Mouse (Mus musculus) urinary bladder, postnatal 36 days (tissue): ENCODE data around the gene Fen1.

ENCODE experiments used
- DNase-seq, 2 experiments: peaks; one replicate each; pipeline ENCODE4 v3.0.0; 2022; ENCODE audit warnings: low spot score in 2 of 2, mixed read lengths in 1 of 2

Gene Fen1

DNA sequence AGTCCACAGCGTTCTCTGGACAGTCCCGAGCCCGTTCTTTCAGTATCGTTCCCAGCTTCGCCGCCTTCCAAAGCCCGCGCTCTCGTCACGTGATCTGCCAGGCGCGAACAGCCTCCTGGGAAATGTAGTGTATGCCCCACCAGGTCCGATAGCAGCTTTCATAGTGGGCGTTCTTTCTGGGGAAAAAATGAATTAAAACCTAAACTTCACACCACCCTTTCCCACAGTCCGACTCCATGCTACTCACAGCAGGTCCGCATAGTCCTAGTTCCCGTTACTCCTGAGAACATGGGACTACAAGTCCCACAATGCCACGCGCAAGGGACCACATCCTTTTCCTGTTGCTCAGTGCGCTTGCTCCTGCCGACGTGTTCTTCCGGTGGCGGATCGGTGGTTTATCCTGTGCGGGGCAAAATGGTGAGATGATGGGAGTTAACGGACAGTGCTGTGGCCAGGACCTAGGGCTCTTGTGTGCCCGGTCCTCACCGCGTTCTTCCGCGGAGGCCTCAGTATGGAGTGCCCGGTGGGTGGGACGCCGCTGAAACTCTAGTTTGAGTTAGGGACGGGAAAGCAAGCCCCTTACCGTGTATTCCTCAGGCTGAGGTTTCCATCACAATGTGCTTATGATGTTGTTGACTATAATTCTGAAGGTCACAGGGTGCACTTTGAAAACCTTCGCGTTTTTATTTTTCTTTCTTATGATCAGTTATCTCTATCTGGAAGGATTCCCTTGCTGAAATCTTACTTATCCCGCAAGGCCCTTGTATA is at the start of gene Fen1, which contains the start of gene Tmem258:
Gene Fen1, minus strand, starts transcription at position 322 of the 768 bp plus-strand sequence.
Gene Tmem258, plus strand, starts transcription at position 167 of the 768 bp plus-strand sequence.
- peak; percentile 89 to 91 for DNase-seq

DNA sequence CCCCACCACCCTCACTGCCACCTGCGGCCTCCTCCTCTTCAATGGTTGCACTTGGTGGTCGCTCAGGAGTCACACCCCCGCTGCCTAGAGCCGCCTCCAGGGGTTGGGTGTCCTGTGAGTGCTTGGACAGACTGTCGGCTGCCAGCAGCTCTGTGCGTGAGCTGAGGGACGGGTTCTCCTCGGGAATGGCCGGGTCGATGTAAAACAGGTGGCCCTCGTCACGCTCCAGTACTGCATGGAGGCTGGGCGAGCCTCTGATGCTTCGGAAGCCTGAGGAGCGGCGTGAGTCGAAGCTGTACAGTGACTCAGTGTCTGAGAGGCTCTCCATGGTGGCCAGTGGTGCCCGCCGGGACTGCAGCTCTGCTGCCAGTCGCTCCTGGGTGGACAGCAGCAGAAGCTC is 44.2 kb upstream of the Fen1 start:
- DNase-seq, result no peak

DNA sequence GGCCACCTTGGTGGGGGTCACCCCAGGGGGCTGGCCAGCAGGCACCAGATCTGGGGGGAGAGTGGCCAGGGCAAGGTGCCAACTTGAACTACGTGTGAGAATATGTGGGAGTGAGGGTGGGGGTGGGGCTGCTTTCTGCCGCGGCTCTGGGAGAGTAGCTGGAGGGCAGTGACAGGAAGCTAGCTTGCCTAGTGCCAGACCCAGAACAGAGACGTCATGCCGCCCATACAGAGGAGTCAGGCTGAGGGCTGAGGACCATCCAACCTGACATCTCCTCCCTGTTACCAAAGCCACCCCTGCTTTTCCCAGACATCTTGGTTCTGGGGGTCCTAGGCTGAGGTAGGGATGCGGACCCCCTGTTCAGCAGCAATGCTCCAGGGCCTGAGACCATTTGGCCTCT is 43.2 kb upstream of the Fen1 start:
- no peak for DNase-seq

DNA sequence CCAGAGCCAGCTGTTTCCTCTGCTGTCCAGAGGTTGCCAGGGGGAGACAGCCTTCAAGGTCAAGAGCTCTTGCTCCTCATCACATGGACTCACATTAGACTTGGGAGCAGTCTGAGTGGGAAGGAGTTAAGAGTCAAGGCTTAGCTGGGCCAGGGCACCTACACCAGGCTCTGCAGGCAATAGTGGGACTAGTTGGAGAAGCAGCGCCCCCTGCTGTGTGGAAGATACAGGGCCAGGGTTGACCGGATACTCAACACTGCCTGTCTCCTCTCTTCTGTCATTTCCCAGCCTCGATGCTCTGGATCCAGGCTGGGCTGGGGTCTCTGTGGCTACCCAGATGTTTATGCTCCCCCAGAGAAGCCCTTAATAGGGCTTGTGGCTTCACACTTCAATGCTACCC is 40.2 kb upstream of the Fen1 start:
- DNase-seq, result no peak

- DNase-seq, result no peak
Measured at GRCm38 (mm10) chr19:10242916-10243315, 38.9 kb upstream of the Fen1 start.

DNA sequence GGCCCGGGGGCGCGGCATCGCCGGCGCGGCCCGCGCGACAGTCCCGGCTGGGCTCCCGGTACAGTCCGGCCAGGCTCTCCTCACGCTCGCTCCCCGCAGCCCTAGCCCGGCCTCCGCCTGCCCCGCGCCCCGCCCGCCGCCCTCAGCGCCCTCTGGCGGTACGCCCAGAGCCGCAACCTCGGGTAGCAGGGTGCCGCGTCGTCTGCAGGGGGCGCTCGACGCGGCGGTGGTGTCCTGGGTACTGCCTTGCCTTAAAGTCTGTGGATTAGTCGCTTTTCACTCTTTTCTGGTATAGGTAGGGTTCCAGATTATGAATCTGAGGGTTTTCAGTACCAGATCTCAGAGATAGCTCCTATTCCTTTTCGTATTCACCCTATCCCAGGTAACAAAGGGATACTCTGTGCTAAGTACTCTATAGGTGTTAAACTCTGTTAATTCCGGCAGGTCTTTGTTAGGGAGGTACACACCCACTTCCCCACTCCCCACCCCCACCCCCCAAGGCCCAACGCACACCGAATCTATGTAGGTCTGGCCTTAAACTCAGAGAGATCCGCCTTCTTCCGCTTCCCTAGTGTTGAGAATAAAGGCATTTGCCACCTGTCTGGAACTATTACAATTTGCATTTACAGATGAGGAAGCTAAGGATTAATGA is 36.8 kb upstream of the Fen1 start, which contains the start of gene Myrf:
Gene Myrf, minus strand, starts transcription at position 95 of the 652 bp plus-strand sequence.
- peak; percentile 65 to 75 for DNase-seq

GRCm38 (mm10) chr19:10239975-10240653 is 36.1 kb upstream of the Fen1 start:
- DNase-seq, result no peak

- DNase-seq, result no peak
Measured at GRCm38 (mm10) chr19:10239419-10239818, 35.5 kb upstream of the Fen1 start.

- DNase-seq, result peak in 1 of 2 experiments; percentile 35
Measured at GRCm38 (mm10) chr19:10238477-10238876, 34.5 kb upstream of the Fen1 start.

- DNase-seq, result no peak
Measured at GRCm38 (mm10) chr19:10235784-10236565, 32.0 kb upstream of the Fen1 start.

DNA sequence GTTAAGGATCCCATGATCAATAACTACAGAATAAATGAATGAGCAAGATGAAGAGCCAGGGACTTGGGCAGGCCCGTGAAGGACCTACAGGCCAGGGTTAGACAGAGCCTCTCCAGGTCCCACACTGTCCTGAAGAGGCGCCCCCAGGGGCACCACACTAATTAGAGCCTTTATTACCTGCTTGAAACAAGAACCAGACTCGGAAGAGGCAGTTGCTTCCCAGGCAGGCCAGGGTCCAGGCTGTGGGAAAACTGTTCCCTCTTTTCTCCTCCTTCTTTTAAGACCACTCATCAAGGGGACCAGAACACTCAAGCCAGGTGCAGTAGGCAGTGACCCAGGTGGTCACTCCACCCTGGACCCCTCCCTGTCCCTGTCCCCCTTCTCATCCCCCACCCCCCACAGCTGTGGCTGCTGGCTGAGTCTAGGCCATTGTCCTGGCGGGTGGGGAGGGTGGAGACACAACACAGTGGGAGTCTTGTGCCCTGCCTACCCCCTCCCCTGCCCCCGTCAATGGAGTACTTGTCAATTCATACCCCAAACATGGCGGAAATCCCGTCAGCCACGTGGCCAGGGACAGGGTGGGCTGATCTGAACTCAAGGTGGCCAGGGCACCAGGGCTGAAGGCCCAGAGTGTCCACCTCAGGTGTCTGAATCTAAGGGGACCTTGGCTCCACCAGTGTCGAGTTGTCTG is 28.5 kb upstream of the Fen1 start:
- no peak for DNase-seq

- DNase-seq, result no peak
Measured at GRCm38 (mm10) chr19:10231871-10232270, 27.9 kb upstream of the Fen1 start.

- no peak for DNase-seq
Measured at GRCm38 (mm10) chr19:10231016-10231415, 27.0 kb upstream of the Fen1 start.

DNA sequence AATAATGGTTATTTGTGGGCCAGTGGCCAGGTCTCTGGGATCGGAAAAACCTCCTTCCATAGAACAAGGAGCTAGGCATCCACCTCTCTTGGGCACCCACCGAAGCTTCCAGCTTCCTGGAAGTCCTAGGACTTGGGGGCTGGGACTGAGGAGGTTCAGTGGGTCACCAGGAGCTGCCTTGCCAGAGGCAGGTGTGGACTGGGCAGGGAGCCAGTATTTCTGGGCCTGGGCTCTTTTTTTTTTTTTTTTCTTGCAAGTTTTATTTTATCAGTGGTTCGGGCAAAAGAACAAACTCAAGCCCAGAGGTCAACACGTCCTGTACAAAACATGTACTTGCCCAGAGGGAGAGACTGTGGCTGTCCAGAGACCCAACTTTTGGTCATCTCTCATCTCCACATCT is 21.8 kb upstream of the Fen1 start:
- DNase-seq, result no peak

GRCm38 (mm10) chr19:10224637-10225453 is 20.9 kb upstream of the Fen1 start:
- DNase-seq, result no peak

- DNase-seq, result no peak
Measured at GRCm38 (mm10) chr19:10223561-10223960, 19.6 kb upstream of the Fen1 start.

DNA sequence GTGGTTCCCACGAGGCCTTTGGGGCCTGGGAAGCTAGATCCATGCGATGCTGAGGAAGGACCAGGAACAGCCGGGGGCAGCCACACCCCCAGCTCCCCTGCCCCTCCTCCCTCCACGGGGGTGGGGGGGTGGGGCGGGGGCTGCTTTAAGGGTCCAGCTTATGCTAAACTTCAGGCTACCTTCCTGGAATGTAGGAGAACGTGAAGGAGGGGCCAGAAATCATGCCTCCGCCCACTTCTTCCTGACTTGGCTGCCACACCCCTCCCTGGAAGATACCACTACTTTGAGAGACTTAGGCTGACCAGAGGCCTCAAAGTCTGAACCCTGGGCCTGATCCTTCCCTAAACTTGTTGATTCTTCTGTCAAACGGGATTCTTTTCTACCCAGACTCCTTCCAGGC is 18.7 kb upstream of the Fen1 start:
- DNase-seq, result no peak

GRCm38 (mm10) chr19:10221585-10221984 is 17.6 kb upstream of the Fen1 start:
- no peak for DNase-seq

GRCm38 (mm10) chr19:10219593-10219992 is 15.6 kb upstream of the Fen1 start:
- DNase-seq, result no peak

- DNase-seq, result no peak
Measured at GRCm38 (mm10) chr19:10219108-10219507, 15.1 kb upstream of the Fen1 start.
